Mouse (Mus musculus): ENCODE measurements around the gene Lman1l. TPM values are rescaled to one million over a fixed set of nuclear protein-coding genes. Genes with fewer than 3 reads are reported as not detected.

Gene Lman1l
- polyA plus RNA-seq, 1 experiment from 2014 or later, result not detected

DNA sequence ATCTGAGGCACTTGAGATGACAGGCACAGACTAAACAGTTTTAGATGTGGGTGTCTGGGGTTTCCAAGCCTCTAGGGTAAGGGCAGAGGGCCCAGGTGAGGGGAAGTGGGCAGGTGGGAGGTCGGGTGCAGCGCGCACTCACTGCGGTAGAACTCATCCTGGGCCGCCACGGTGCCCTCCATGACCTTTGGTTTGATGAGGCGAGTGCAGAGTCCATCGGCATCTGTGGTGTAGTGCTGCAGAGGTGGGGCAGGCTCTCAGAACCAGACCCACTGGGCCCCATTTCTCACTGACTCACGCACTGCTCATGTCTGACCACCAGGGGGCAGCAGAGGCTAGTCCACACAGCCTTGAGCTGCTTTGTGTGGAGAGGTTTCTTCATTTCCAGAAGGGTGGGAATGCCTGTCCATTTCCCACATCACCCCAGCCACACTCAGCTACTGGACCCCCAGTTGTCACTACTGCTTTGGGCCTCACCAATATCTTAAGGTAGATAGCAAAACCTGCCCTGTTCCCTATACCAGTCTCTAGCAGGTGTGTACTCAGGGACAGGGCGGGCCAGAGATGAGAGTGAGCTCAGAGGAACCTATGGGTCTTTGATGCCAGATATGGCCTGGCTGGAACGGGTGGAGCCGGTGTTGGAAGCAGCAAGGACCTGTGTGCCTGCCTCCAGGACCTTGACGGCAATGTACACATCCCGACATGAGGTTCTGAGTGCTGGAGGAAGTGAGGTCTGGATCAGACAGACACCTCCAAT, 8.7 kb upstream of the Lman1l start:
- H3K36me3 ChIP-seq, result peaks cover 89% of the 10 kb centered on the region
- WGBS, result 68% methylated on average over 14 of the region's 14 CpGs
- no peaks in the 10 kb centered on the region for H3K27me3 ChIP-seq (replicated peaks)
- H3K27ac ChIP-seq, result no peak overlapping the region
- H3K9ac ChIP-seq, result 0 out of 2 replicates have a peak overlapping the region, but pooled peaks have one; percentile 2
- H3K4me1 ChIP-seq, result 0 out of 2 replicates have a peak, but pooled peaks cover 4% of the 10 kb centered on the region
- no peak overlapping the region for H3K4me2 ChIP-seq (replicated peaks)
- no peaks in the 10 kb centered on the region for H3K9me3 ChIP-seq
- ATAC-seq (ENCODE audit: low FRiP score, low read depth), result peak; percentile 74
- H3K4me3 ChIP-seq, result no peak overlapping the region

DNA sequence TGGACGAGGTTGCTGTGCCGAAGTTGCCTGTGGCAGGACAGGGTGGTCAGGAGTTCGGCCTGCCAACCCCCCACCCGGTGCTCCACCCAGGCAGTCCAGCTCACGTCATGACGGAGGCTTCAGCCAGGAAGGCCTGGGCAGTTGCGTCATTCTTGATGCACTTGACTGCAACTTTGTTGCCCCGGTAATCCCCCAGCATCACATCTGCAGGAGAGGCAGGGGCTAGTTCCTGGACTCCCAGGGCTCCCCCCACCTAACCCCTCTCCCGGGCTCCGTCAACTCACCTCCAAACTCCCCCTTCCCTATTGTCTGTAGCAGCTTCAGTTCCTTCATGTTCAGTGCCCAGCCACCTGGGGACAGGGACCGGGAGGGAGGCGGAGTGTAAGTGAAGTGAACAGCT, 8.1 kb upstream of the Lman1l start:
- peaks cover 87% of the 10 kb centered on the region for H3K36me3 ChIP-seq
- WGBS, result 96% methylated on average over 12 of the region's 12 CpGs
- no peak overlapping the region for H3K27ac ChIP-seq
- H3K4me2 ChIP-seq (replicated peaks), result no peak overlapping the region
- H3K9me3 ChIP-seq, result no peaks in the 10 kb centered on the region
- 0 out of 2 replicates have a peak, but pooled peaks have one; percentile 11 for ATAC-seq (ENCODE audit: low FRiP score, low read depth)
- 0 out of 2 replicates have a peak overlapping the region, but pooled peaks have one; percentile 2 for H3K9ac ChIP-seq
- H3K4me1 ChIP-seq, result no peaks in the 10 kb centered on the region
- H3K4me3 ChIP-seq, result no peak overlapping the region
- H3K27me3 ChIP-seq (replicated peaks), result no peaks in the 10 kb centered on the region

DNA sequence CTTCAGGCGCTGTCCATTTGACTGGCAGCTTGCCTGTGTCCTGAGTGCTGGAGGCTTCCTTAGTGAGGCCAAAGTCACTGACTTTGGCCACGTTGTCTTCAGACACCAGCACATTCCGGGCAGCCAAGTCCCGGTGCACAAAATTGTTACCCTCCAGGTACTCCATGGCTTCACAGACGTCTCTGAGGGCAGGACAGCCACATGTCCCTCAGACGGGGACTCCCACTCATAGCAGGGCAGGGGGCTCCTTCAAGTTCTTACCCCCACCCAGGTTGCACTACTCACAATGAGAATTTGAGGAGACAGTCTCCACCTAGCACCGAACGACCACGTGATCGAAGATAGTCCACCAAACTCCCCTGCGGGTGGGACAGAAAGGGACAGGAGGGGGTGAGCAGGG, 7.3 kb upstream of the Lman1l start:
- H3K4me1 ChIP-seq, result no peaks in the 10 kb centered on the region
- no peak for ATAC-seq (ENCODE audit: low FRiP score, low read depth)
- H3K36me3 ChIP-seq, result peaks cover 82% of the 10 kb centered on the region

DNA sequence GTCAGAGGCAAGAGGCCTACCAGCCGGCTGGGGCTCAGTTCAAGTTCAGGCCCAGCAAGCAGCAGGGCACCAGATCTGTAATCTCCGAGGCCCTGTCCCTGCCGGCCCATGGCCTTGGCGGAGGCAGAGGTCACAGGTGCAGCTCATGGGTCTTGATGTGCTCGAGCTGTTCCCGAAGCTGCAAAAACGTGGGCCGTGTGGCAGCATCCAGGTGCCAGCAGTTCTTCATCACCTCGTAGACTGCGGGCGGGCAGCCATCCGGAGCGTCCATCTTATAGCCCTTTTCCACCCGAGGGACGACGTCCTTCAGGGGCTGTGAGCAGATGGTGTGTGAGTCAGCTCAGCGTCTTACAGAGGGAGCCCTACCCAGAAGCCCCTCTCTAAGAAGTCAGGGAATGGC, 6.6 kb upstream of the Lman1l start:
- Histone ChIP-seq H3K4me2 (replicated peaks) (no peak overlapping the region), H3K36me3 (peaks cover 80% of the 10 kb centered on the region), H3K9ac (no peak overlapping the region), H3K4me3 (no peak overlapping the region), H3K4me1 (no peaks in the 10 kb centered on the region), H3K27me3 (replicated peaks) (no peaks in the 10 kb centered on the region), H3K9me3 (no peaks in the 10 kb centered on the region), H3K27ac (no peak overlapping the region)
- WGBS, result 89% methylated on average over 17 of the region's 17 CpGs
- no peak for ATAC-seq (ENCODE audit: low FRiP score, low read depth)

More for the DNA sequence above, 7.3 kb upstream of the Lman1l start:
- 93% methylated on average over 11 of the region's 11 CpGs for WGBS
- Histone ChIP-seq H3K4me2 (replicated peaks) (no peak overlapping the region), H3K4me3 (no peak overlapping the region), H3K9ac (no peak overlapping the region), H3K27ac (no peak overlapping the region), H3K9me3 (no peaks in the 10 kb centered on the region), H3K27me3 (replicated peaks) (no peaks in the 10 kb centered on the region)

DNA sequence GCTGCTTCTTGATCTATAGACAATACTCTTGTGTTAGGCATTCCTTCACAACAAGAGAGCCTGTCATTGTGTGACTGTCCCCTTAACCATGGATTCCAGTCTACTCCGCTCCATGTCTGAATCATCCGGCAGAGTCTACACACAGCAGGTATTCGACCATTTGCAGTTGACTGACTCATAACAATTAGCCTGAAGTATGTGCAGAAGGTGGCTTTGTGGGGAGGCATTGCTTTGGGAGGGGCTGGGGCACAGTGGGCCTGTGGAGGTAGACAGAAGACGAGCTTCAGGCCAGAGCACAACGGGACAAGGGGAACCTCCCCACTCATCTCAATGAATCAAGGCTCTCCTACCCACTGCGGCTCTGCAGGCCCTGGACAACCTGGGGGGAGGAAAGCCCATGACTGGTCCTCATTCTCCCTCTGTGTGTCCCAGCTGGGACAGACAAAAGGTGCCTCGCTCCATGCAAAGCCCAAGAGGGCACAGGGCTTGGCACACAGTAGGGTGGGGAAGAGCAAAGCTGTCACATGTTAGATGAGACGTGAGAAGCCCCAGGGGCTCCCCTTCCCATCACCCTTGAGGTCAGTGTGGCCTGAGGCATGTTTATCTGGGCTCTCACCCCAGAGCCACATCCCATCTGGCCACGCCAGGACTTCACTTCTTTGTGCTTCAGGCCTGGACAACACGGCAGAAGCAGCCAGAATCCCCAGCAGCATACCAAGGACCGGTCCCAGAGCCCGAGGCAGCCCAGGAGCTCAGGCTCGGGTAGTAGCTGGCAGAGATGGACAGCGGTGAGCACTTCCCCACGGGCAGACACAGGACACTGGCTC, 5.3 kb upstream of the Lman1l start:
- 0 out of 2 replicates have a peak, but pooled peaks cover under 1% of the 10 kb centered on the region for H3K27me3 ChIP-seq (replicated peaks)
- H3K4me2 ChIP-seq (replicated peaks), result no peak overlapping the region
- H3K9ac ChIP-seq, result no peak overlapping the region
- H3K36me3 ChIP-seq, result peaks cover 67% of the 10 kb centered on the region
- no peaks in the 10 kb centered on the region for H3K9me3 ChIP-seq
- ATAC-seq (ENCODE audit: low FRiP score, low read depth), result no peak
- H3K27ac ChIP-seq, result no peak overlapping the region
- no peak overlapping the region for H3K4me3 ChIP-seq
- 76% methylated on average over 15 of the region's 15 CpGs for WGBS
- H3K4me1 ChIP-seq, result no peaks in the 10 kb centered on the region

DNA sequence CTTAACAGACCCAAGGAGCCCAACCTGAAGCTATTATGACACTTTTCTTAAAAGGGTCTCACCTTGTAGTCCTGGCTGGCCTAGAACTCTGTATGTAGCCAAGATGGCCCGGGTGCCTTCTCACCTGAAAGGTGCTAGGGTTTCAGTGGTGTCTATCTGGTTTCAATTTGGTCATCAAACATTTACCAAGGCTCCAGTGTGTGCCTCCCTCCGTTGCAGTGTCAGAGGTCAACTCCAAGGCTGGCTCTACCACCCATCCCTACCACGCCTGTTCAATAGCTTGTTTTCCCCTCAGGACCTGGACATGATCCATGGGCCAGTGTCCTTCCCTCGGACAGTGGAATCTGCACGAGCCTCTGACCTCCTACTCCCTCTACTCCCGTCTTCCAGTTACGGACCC, 3.7 kb upstream of the Lman1l start:
- Histone ChIP-seq H3K4me3 (no peak overlapping the region), H3K9ac (no peak overlapping the region), H3K36me3 (peaks cover 52% of the 10 kb centered on the region), H3K27ac (no peak overlapping the region), H3K4me2 (replicated peaks) (no peak overlapping the region), H3K4me1 (no peaks in the 10 kb centered on the region), H3K9me3 (no peaks in the 10 kb centered on the region), H3K27me3 (replicated peaks) (0 out of 2 replicates have a peak, but pooled peaks cover 3% of the 10 kb centered on the region)
- WGBS, result 87% methylated on average over 7 of the region's 7 CpGs
- no peak for ATAC-seq (ENCODE audit: low FRiP score, low read depth)

DNA sequence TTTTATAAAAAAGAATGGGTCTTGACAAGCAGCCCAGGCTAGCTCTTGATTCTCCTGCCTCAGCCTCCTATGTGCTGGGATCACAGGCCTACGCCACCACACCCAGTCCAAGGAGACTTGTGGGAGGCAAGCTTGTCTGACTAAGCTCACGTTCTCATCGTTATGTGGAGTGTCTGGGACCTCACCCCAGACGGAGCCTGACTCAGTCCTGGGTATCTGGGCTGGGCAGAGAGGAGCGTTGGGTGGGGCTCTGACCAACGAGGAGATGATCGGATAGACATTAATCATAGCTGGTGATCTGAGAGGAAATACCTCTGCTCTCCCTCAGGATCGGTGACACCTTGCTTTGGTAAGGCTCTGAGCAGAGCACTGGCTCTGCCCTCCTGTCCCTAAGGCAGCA, 1.7 kb downstream of the Lman1l start:
- ATAC-seq (ENCODE audit: low FRiP score, low read depth), result no peak
- 81% methylated on average over 8 of the region's 8 CpGs for WGBS
- Histone ChIP-seq H3K4me1 (no peaks in the 10 kb centered on the region), H3K27ac (no peak overlapping the region), H3K9me3 (no peaks in the 10 kb centered on the region), H3K4me2 (replicated peaks) (no peak overlapping the region), H3K4me3 (no peak overlapping the region), H3K27me3 (replicated peaks) (0 out of 2 replicates have a peak, but pooled peaks cover 3% of the 10 kb centered on the region), H3K9ac (no peak overlapping the region), H3K36me3 (no peaks in the 10 kb centered on the region)

DNA sequence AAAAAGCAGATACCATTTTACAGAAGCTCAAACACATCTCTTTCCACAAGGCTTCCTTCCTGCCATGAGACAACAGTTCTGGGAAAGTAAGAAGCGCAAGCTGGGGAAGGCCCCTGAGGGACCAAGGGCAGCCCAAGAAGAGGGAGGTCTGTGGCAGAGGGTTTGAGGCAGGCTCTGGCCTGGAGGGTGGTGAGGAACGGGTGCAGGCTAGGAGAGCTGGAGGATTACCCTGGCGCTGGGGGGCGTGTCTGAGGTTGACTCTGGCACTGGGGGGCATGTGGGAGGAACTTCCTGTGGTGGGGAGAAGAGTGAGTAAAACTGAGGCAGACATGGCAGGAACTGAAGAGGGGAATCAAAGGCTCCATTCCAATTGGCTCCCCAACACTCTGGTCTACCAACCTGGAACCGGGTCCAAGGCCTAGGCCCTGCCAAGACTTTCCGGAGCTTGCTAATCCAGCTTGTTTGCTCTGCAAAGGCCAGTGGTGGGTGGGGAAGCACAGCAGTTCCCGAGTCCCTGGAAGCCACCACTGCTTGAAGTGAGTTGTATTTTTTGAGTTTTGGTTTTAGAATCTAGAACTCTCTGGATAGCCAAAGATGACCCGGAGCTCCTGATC, 2.9 kb downstream of the Lman1l start:
- WGBS, result 86% methylated on average over 8 of the region's 8 CpGs
- H3K4me2 ChIP-seq (replicated peaks), result no peak overlapping the region
- 0 out of 2 replicates have a peak, but pooled peaks cover 3% of the 10 kb centered on the region for H3K27me3 ChIP-seq (replicated peaks)
- H3K9ac ChIP-seq, result no peak overlapping the region
- H3K9me3 ChIP-seq, result no peaks in the 10 kb centered on the region
- no peak for ATAC-seq (ENCODE audit: low FRiP score, low read depth)
- no peaks in the 10 kb centered on the region for H3K4me1 ChIP-seq
- H3K27ac ChIP-seq, result no peak overlapping the region
- no peak overlapping the region for H3K4me3 ChIP-seq
- no peaks in the 10 kb centered on the region for H3K36me3 ChIP-seq

DNA sequence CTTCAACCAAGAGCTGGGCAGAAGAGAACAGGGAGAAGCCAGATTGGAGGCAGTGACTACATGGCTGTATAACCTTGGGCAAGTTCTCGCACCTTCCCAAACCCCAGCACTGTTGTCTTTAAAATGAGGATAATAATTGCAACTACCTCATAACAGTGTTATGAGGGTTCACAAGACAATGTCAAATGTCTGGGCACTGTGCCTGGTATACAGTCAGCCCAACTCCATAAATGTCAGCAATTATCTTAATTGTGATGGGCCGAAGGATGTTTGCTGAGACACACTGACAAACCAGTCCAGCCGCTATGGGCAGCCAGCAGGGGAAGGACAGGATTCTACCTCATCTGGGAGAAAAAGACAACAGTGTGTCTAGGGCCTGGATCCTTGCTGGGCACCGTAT, 5.8 kb downstream of the Lman1l start:
- H3K9me3 ChIP-seq, result no peaks in the 10 kb centered on the region
- H3K9ac ChIP-seq, result no peak overlapping the region
- H3K27me3 ChIP-seq (replicated peaks), result no peaks in the 10 kb centered on the region
- 87% methylated on average over 4 of the region's 4 CpGs for WGBS
- H3K27ac ChIP-seq, result no peak overlapping the region
- no peak overlapping the region for H3K4me3 ChIP-seq
- no peak for ATAC-seq (ENCODE audit: low FRiP score, low read depth)
- no peak overlapping the region for H3K4me2 ChIP-seq (replicated peaks)
- no peaks in the 10 kb centered on the region for H3K4me1 ChIP-seq
- H3K36me3 ChIP-seq, result no peaks in the 10 kb centered on the region

DNA sequence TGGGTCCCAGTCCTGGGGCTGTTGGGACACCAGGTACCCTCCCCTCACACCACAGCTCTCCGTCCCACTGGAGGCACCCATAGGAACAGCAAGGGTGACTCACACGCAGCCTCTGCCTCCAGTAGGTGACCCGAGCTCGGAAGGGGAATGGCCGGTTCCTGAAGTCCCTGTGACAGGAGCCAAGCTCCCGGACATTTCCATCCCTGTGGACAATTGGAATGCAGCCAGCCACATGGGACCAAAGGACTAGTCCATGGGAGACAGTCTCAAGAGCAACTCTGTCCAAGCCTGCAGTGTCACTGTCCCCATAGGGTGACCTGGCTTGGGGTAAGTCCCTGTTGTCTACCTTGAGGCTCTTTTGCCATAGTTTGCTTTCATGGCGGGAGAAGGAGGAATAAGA, 6.6 kb downstream of the Lman1l start:
- Histone ChIP-seq H3K9ac (no peak overlapping the region), H3K27ac (no peak overlapping the region), H3K4me1 (no peaks in the 10 kb centered on the region), H3K27me3 (replicated peaks) (no peaks in the 10 kb centered on the region), H3K4me3 (no peak overlapping the region), H3K9me3 (no peaks in the 10 kb centered on the region), H3K36me3 (no peaks in the 10 kb centered on the region), H3K4me2 (replicated peaks) (no peak overlapping the region)
- 82% methylated on average over 7 of the region's 7 CpGs for WGBS
- no peak for ATAC-seq (ENCODE audit: low FRiP score, low read depth)

DNA sequence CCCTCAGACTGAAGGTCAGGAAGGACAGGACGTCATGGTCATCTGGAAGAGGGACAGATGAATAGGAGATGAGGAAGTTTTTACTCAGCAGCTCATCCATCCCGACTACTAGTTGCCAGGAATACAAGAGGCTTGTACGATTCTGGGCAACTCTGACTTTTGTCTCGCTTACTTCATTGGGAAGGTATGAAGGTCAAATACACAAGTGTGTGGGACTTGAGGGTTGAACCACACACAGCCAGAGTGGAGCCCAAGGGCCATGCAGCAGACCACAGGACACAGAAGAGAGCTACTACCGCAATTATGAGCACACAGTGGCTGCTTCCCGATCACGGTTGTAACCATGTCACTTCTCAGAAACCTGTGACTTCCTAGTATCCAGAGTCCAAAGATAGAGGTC, 8.0 kb downstream of the Lman1l start:
- Histone ChIP-seq H3K27me3 (replicated peaks) (no peaks in the 10 kb centered on the region; the same call in 1 of the 2 replicates), H3K9ac (no peak overlapping the region), H3K4me1 (no peaks in the 10 kb centered on the region), H3K9me3 (no peaks in the 10 kb centered on the region), H3K4me3 (no peak overlapping the region), H3K4me2 (replicated peaks) (no peak overlapping the region), H3K27ac (no peak overlapping the region), H3K36me3 (no peaks in the 10 kb centered on the region)
- WGBS, result 80% methylated on average over 7 of the region's 7 CpGs
- ATAC-seq (ENCODE audit: low FRiP score, low read depth), result no peak

DNA sequence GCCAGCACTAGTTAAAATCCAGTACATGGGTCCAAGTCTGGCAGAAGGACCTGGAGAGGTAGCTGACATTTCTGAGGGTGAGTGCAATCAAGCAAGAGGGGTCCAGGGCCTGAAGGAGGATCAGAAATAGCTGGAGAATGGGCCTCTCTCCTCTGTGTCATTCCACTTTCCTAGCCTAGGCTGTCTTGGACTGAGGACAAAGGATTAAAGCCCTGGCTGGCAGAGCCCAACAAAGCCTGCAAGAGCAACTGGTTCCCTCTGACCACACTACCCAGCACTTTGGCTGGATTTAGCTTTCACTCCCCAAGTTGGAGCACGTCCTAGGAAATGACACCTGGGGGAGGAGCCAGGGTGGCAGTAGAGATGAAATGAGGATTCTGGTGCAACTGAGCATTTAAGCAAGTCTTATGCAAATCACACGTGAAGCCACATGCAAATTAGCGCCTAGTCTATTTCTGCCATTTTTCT, 10.2 kb downstream of the Lman1l start:
- Histone ChIP-seq H3K4me2 (replicated peaks) (no peak overlapping the region), H3K36me3 (no peaks in the 10 kb centered on the region), H3K27ac (no peak overlapping the region), H3K4me1 (peaks cover 8% of the 10 kb centered on the region), H3K27me3 (replicated peaks) (peaks cover 16% of the 10 kb centered on the region), H3K9me3 (no peaks in the 10 kb centered on the region), H3K4me3 (no peak overlapping the region), H3K9ac (no peak overlapping the region)
- WGBS, result 65% methylated on average over 3 of the region's 3 CpGs
- ATAC-seq (ENCODE audit: low FRiP score, low read depth), result no peak
